Mouse (Mus musculus) lung, embryonic 16.5 days (tissue): Measurements from ENCODE around the gene Znrf1. TPM values are rescaled to one million over a fixed set of nuclear protein-coding genes. Genes with fewer than 3 reads are reported as not detected.
"Not testable (repeated sequence)": the region's sequence is repeated elsewhere in the genome, so short reads cannot be mapped to it uniquely, and the experiment has no call there.

Source experiments
- ATAC-seq: fragments of 200-750 bp; cut with Nextera tagmentation; 2 replicates; pipeline ENCODE4 v1.8.0; 2017; ENCODE audit warnings: low read depth, mild to moderate bottlenecking, moderate library complexity
- H3K27ac ChIP-seq: fragments of 300-500 bp; sonication (generic); 2 replicates; pipeline ENCODE4 v1.5.1; 2014; ENCODE audit warnings: mild to moderate bottlenecking, control low read depth, low read length
- H3K27me3 ChIP-seq: fragments of 300-500 bp; sonication (generic); 2 replicates; pipeline ENCODE4 v1.6.1; 2014; ENCODE audit warnings: low read depth, low read length, mixed read lengths; ENCODE audit not compliant: control insufficient read depth, insufficient read depth
- H3K36me3 ChIP-seq: fragments of 300-500 bp; sonication (generic); 2 replicates; pipeline ENCODE4 v1.6.1; 2014; ENCODE audit warnings: low read length; ENCODE audit not compliant: control insufficient read depth, insufficient read depth
- H3K4me1 ChIP-seq: fragments of 300-500 bp; sonication (generic); replicated peaks from 2 replicates; pipeline ENCODE4 v1.6.1; 2014; ENCODE audit warnings: low read length, mixed read lengths; ENCODE audit not compliant: control insufficient read depth, insufficient read depth
- H3K4me2 ChIP-seq: fragments of 300-500 bp; sonication (generic); 2 replicates; pipeline ENCODE4 v1.6.1; 2014; ENCODE audit warnings: low read depth, low read length, control low read depth
- H3K4me3 ChIP-seq: fragments of 300-500 bp; sonication (generic); 2 replicates; pipeline ENCODE4 v1.5.1; 2014; ENCODE audit warnings: mild to moderate bottlenecking, low read length, control low read depth
- H3K9ac ChIP-seq: fragments of 300-500 bp; sonication (generic); 2 replicates; pipeline ENCODE4 v1.6.1; 2014; ENCODE audit warnings: low read length, control low read depth
- H3K9me3 ChIP-seq: fragments of 300-500 bp; sonication (generic); 2 replicates; pipeline ENCODE4 v1.6.1; 2016; ENCODE audit warnings: low read length; ENCODE audit not compliant: control insufficient read depth
- WGBS: fragments of 180-500 bp; shearing (Covaris S2); extraction: QIAGEN DNeasy Blood & Tissue Kit; methylation state at CpG from one replicate; pipeline ENCODE4 v1.1.7; 2014; 5-methylcytosine and 5-hydroxymethylcytosine counted together
- polyA plus RNA-seq: library from polyadenylated mRNA; unstranded; fragments of >200 nt; fragmentation: Nextera tagmentation; extraction: Ambion mirVana; gene quantifications from 2 replicates; pipeline ENCODE4 v1.2.1, GENCODE M21; 2015

The Znrf1 gene
- polyA plus RNA-seq: 18.3 and 19.0 TPM in 2 replicates

DNA sequence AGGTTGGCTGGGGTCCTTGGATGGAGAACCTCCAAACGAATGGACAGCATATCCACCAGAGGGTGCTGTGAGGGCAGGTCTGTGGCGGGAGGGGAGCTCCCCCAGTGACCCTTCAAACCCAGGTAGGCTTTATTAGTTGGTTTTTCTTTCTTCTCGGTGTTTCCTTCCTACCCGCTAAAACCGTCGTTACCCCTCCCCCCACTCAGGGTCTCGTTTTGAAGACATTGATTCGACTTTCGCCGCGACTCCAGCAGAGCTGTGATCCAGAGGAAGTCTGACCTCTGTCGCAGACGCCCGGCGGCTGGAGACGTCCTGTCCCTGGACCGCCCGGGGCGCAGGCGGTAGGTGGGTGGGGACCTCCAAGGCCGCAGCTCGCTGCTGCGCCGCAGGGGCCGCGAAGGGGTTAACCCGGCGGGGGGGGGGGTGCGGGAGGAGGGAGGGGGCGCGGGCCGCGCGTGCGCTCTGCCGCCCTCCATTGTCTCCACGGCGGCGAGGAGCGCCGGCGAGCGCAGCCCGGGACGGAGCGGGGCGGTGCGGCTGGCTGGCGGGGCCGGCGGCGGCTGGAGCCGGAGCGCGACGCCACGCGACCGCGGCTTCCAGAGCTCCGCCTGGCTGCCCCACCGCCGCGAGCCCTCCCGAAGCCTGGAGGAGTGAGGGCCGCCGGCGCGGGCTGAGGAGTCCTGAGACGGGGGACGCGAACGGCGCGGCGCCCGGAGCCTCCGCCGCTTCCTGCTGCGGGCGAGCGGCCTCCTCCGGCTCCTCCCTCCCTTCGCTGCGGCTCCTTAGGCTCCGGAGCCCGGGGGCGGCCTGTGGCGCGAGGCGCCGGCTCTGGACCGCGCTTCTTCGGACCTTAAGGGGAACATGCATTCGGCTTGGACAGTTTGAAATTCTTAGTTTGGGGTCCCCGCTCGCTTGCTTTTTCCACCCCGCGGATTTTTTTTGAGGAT lies at the start of gene Znrf1:
TSS of gene Znrf1 (plus strand) at position 67 of the 947 bp plus-strand sequence.
- Histone ChIP-seq H3K36me3 (no peaks in the 10 kb centered on the region), H3K4me2 (peak within 1 kb of the TSS; percentile 84), H3K27ac (peak within 1 kb of the TSS; percentile 93), H3K4me3 (peak within 1 kb of the TSS; percentile 93), H3K9me3 (no peaks in the 10 kb centered on the region), H3K4me1 (peaks cover 34% of the 10 kb centered on the region), H3K9ac (peak within 1 kb of the TSS; percentile 92), H3K27me3 (no peaks in the 10 kb centered on the region)
- WGBS: under 1% methylated on average over 35 of the region's 100 CpGs
- peak; percentile 94 for ATAC-seq

GRCm38 (mm10) chr8:111490034-111490591 lies 45.8 kb upstream of the Znrf1 start:
- 0 out of 2 replicates have a peak, but pooled peaks have one; percentile 17 for ATAC-seq
- Histone ChIP-seq H3K27me3 (no peaks in the 10 kb centered on the region), H3K4me2 (no peak overlapping the region), H3K27ac (no peak overlapping the region), H3K4me1 (peaks cover 3% of the 10 kb centered on the region; the same call in 1 of the 2 replicates), H3K9me3 (no peaks in the 10 kb centered on the region), H3K4me3 (no peak overlapping the region), H3K9ac (no peak overlapping the region), H3K36me3 (peaks cover 3% of the 10 kb centered on the region; the same call in 1 of the 2 replicates)
- 88% methylated on average over 10 of the region's 10 CpGs for WGBS

DNA sequence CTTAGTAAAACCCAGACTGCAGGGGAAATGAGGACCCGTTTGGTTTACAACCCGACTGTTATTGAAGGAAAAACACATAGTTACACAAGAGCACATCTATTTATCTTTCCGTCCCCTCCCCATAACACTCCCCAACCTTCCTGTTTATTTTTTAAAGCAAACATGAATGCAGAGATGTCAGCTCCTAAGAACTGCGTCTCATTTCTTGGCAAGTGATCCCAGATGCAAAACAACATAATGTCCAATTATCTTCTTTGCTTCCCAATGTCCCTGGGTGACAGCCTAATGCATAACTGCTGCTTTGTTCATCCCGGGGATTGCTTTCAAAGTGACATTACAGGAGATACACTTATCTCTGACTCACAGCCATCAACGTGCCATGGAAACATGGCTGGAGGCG lies 44.7 kb upstream of the Znrf1 start:
- 38% methylated on average over 7 of the region's 7 CpGs for WGBS
- peak; percentile 81 for ATAC-seq
- no peaks in the 10 kb centered on the region for H3K27me3 ChIP-seq
- peak overlapping the region; percentile 17 for H3K27ac ChIP-seq
- peaks cover 3% of the 10 kb centered on the region; the same call in 1 of the 2 replicates for H3K4me1 ChIP-seq
- no peak overlapping the region for H3K4me2 ChIP-seq
- peaks cover 3% of the 10 kb centered on the region; the same call in 1 of the 2 replicates for H3K36me3 ChIP-seq
- H3K9me3 ChIP-seq: no peaks in the 10 kb centered on the region
- H3K4me3 ChIP-seq: no peak overlapping the region
- no peak overlapping the region for H3K9ac ChIP-seq

DNA sequence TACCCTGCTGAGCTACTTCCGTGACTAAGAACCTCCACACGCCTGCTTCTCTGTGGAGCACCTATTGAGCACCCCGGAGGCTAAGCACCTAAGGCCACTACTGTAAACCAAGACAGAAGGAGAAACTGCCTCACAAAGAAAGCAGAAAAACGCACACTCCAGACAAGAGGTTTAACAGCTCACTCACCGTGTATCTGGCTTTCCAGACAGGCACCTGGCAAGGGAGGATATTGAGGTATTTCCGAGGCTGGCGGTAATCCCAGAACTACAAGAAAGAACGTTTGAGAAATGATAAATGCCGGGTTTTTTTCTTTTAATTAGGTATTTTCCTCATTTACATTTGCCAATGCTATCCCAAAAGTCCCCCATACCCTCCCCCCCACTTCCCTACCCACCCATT lies 43.4 kb upstream of the Znrf1 start:
- H3K9ac ChIP-seq: no peak overlapping the region
- no peaks in the 10 kb centered on the region for H3K9me3 ChIP-seq
- no peak overlapping the region for H3K4me2 ChIP-seq
- ATAC-seq: no peak
- peaks cover 3% of the 10 kb centered on the region for H3K36me3 ChIP-seq
- 82% methylated on average over 9 of the region's 9 CpGs for WGBS
- H3K4me3 ChIP-seq: no peak overlapping the region
- H3K4me1 ChIP-seq: peaks cover 3% of the 10 kb centered on the region; the same call in 1 of the 2 replicates
- no peak overlapping the region for H3K27ac ChIP-seq
- H3K27me3 ChIP-seq: no peaks in the 10 kb centered on the region

DNA sequence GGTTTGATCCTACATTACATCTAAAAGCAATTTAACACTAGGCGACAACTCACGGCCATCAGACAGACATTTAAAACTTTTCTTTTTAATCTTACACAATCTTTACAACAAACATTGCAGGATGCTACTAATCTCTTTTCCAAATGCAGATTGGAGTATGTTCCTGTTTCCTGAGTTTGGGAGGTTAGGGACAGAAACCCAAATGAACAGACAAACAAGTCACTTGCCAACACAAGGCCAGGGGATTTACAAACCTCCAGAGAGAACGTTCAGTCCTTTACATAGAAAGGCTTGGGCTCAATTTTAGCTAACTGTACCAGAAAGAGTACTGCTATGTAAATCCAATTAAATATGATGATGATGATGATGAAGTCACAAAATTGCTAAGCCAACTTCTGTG lies 42.7 kb upstream of the Znrf1 start:
- 90% methylated on average over 3 of the region's 3 CpGs for WGBS

DNA sequence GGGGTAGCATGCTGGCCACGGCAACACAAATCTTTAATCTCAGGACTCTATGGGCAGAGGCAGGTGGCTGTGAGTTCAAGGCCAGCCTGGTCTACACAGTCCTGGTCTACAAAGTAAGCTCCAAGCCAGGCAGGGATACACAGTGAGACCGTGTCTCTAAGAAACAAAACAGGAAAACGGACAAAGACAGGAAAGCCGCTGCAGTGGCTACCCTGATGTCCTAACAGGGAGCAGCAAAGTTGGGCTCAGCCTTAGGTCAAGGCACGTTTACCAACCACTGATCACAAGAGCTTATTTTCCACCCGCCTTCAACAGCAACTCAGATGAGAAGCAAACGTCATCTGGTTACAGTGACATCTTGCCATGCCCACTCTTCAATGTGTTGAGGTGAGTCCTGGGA lies 39.6 kb upstream of the Znrf1 start:
- H3K27ac ChIP-seq: peak overlapping the region; percentile 47
- H3K4me1 ChIP-seq: peaks cover under 1% of the 10 kb centered on the region; the same call in 1 of the 2 replicates
- peak; percentile 64; the same call in 1 of the 2 replicates for ATAC-seq
- WGBS: 65% methylated on average over 7 of the region's 7 CpGs
- no peak overlapping the region for H3K4me2 ChIP-seq
- H3K27me3 ChIP-seq: no peaks in the 10 kb centered on the region
- no peak overlapping the region for H3K9ac ChIP-seq
- H3K9me3 ChIP-seq: no peaks in the 10 kb centered on the region
- H3K4me3 ChIP-seq: no peak overlapping the region
- H3K36me3 ChIP-seq: peaks cover 11% of the 10 kb centered on the region

More for the DNA sequence above, 42.7 kb upstream of the Znrf1 start:
- Histone ChIP-seq H3K27me3 (no peaks in the 10 kb centered on the region), H3K9me3 (no peaks in the 10 kb centered on the region), H3K4me1 (peaks cover 3% of the 10 kb centered on the region; the same call in 1 of the 2 replicates), H3K4me2 (no peak overlapping the region), H3K9ac (no peak overlapping the region), H3K4me3 (no peak overlapping the region), H3K36me3 (peaks cover 6% of the 10 kb centered on the region), H3K27ac (no peak overlapping the region)
- no peak for ATAC-seq

- not testable (repeated sequence) for ATAC-seq, H3K27ac ChIP-seq, H3K4me1 ChIP-seq, H3K9ac ChIP-seq, H3K27me3 ChIP-seq, H3K4me2 ChIP-seq, H3K4me3 ChIP-seq, H3K9me3 ChIP-seq
- peaks cover 11% of the 10 kb centered on the region for H3K36me3 ChIP-seq
- WGBS: 79% methylated on average over 4 of the region's 6 CpGs
Measured at GRCm38 (mm10) chr8:111498249-111498648, 37.6 kb upstream of the Znrf1 start.

DNA sequence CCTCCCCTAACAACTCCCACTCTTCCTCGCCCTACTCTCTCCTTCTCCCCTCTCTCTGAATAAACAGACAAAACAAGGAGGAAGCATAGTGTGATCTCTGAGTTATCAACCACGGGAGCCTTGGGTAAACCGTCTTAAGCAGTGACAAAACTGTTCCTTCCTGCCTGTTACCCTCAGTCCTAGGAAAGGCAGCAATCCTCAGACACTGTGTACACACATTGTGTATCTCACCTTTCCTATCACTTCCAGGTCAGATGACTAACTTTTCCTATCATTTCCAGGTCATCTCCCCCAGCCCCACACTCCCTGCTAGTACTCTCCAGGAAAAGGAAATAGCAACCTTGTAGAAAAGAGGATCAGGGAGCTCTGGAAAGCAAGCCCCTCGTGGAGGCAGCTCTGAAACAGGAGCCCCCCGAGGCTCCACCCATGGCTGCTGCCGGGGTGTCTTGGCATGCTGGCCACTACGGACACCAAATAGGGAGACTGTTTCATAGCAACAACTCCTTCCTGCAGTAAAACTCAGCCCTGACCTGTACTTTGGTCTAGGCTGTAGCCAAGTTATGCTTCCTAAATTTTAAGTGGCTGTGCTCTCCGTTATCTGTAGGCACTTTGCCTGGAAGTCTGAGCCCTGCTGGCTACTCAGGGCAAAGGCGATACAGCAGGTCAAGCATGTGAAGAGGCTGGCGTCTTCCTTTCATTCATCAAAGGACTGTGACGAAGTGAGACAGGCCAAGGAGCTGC lies 34.0 kb upstream of the Znrf1 start:
- no peaks in the 10 kb centered on the region for H3K9me3 ChIP-seq
- H3K4me3 ChIP-seq: no peak overlapping the region
- 35% methylated on average over 11 of the region's 11 CpGs for WGBS
- no peaks in the 10 kb centered on the region for H3K4me1 ChIP-seq
- H3K27ac ChIP-seq: no peak overlapping the region
- no peak overlapping the region for H3K9ac ChIP-seq
- no peak overlapping the region for H3K4me2 ChIP-seq
- no peak for ATAC-seq
- H3K36me3 ChIP-seq: peaks cover 8% of the 10 kb centered on the region
- H3K27me3 ChIP-seq: no peaks in the 10 kb centered on the region
